Mouse (Mus musculus) embryonic facial prominence, embryonic 12.5 days (tissue): ENCODE measurements around the gene Sdk1. TPM values are rescaled to one million over a fixed set of nuclear protein-coding genes. Genes with fewer than 3 reads are reported as not detected.

Experiments used
- ATAC-seq: fragments of 200-750 bp; cut with Nextera tagmentation; 2 replicates; pipeline ENCODE4 v1.8.0; 2017; ENCODE audit not compliant: insufficient number of reproducible peaks, insufficient read depth, low FRiP score, low TSS enrichment
- H3K27ac ChIP-seq: fragments of 300-500 bp; sonication (generic); 2 replicates; pipeline ENCODE4 v1.5.1; 2016; ENCODE audit warnings: mild to moderate bottlenecking
- H3K27me3 ChIP-seq: fragments of 300-500 bp; sonication (generic); 2 replicates; pipeline ENCODE4 v1.6.1; 2016; ENCODE audit warnings: mild to moderate bottlenecking, moderate library complexity
- H3K36me3 ChIP-seq: fragments of 300-500 bp; sonication (generic); 2 replicates; pipeline ENCODE4 v1.6.1; 2016; ENCODE audit warnings: mild to moderate bottlenecking
- H3K4me1 ChIP-seq: fragments of 300-500 bp; sonication (generic); 2 replicates; pipeline ENCODE4 v1.6.1; 2016
- H3K4me2 ChIP-seq: fragments of 300-500 bp; sonication (generic); replicated peaks from 2 replicates; pipeline ENCODE4 v1.6.1; 2016; ENCODE audit warnings: mild to moderate bottlenecking, moderate library complexity
- H3K4me3 ChIP-seq: fragments of 300-500 bp; sonication (generic); 2 replicates; pipeline ENCODE4 v1.5.1; 2016; ENCODE audit warnings: mild to moderate bottlenecking
- H3K9ac ChIP-seq: fragments of 300-500 bp; sonication (generic); 2 replicates; pipeline ENCODE4 v1.6.1; 2016; ENCODE audit warnings: mild to moderate bottlenecking, moderate library complexity
- H3K9me3 ChIP-seq: fragments of 300-500 bp; sonication (generic); 2 replicates; pipeline ENCODE4 v1.6.1; 2016; ENCODE audit warnings: mild to moderate bottlenecking, moderate library complexity
- WGBS: fragments of 180-500 bp; shearing (Covaris S2); methylation state at CpG from one replicate; pipeline ENCODE4 v1.1.7; 2016; 5-methylcytosine and 5-hydroxymethylcytosine counted together
- polyA plus RNA-seq: library from polyadenylated mRNA; unstranded; fragments of >200 nt; fragmentation: Nextera tagmentation; extraction: Ambion mirVana; gene quantifications from 2 replicates; pipeline ENCODE4 v1.2.1, GENCODE M21; 2016

The Sdk1 gene
- 2.9 and 3.3 TPM in 2 replicates for polyA plus RNA-seq

GRCm38 (mm10) chr5:141240841-141241543 lies at the start of gene Sdk1:
Gene Sdk1 (plus strand): TSS chr5:141241490.
- peak; percentile 89 for ATAC-seq
- Histone ChIP-seq H3K9ac (peak within 1 kb of the TSS; percentile 81), H3K4me2 (peak within 1 kb of the TSS; percentile 95), H3K4me3 (peak within 1 kb of the TSS; percentile 65), H3K27me3 (peaks cover 26% of the 10 kb centered on the region), H3K4me1 (peaks cover 27% of the 10 kb centered on the region), H3K27ac (peak within 1 kb of the TSS; percentile 60), H3K36me3 (no peaks in the 10 kb centered on the region), H3K9me3 (no peaks in the 10 kb centered on the region)
- WGBS = under 1% methylated on average over 71 of the region's 77 CpGs

GRCm38 (mm10) chr5:141197278-141197677 lies 44.0 kb upstream of the Sdk1 start:
- no peaks in the 10 kb centered on the region for H3K36me3 ChIP-seq
- no peak overlapping the region for H3K9ac ChIP-seq
- ATAC-seq = no peak
- WGBS = 45% methylated on average over 4 of the region's 4 CpGs
- H3K4me1 ChIP-seq = peaks cover 21% of the 10 kb centered on the region; the same call in 1 of the 2 replicates
- peak overlapping the region; percentile 13; the same call in 1 of the 2 replicates for H3K4me2 ChIP-seq
- H3K27ac ChIP-seq = no peak overlapping the region
- H3K4me3 ChIP-seq = no peak overlapping the region
- H3K9me3 ChIP-seq = no peaks in the 10 kb centered on the region
- no peaks in the 10 kb centered on the region for H3K27me3 ChIP-seq

- H3K4me3 ChIP-seq = no peak overlapping the region
- peak overlapping the region; percentile 7; the same call in 1 of the 2 replicates for H3K27ac ChIP-seq
- H3K9me3 ChIP-seq = no peaks in the 10 kb centered on the region
- no peaks in the 10 kb centered on the region for H3K36me3 ChIP-seq
- H3K4me1 ChIP-seq = peaks cover 9% of the 10 kb centered on the region; the same call in 1 of the 2 replicates
- H3K9ac ChIP-seq = no peak overlapping the region
- ATAC-seq = no peak
- no peaks in the 10 kb centered on the region for H3K27me3 ChIP-seq
- no peak overlapping the region for H3K4me2 ChIP-seq
- 61% methylated on average over 11 of the region's 11 CpGs for WGBS
These were observed 38.8 kb upstream of the Sdk1 start for GRCm38 (mm10) chr5:141202276-141203065.

GRCm38 (mm10) chr5:141207061-141207460 lies 34.2 kb upstream of the Sdk1 start:
- Histone ChIP-seq H3K9ac (no peak overlapping the region), H3K4me2 (no peak overlapping the region), H3K27me3 (no peaks in the 10 kb centered on the region), H3K36me3 (no peaks in the 10 kb centered on the region), H3K4me1 (peaks cover 5% of the 10 kb centered on the region; the same call in 1 of the 2 replicates), H3K4me3 (no peak overlapping the region), H3K27ac (no peak overlapping the region), H3K9me3 (no peaks in the 10 kb centered on the region)
- WGBS = 59% methylated on average over 5 of the region's 5 CpGs
- ATAC-seq = no peak

GRCm38 (mm10) chr5:141225243-141225642 lies 16.0 kb upstream of the Sdk1 start:
- 82% methylated on average over 3 of the region's 3 CpGs for WGBS
- no peak overlapping the region for H3K9ac ChIP-seq
- no peak overlapping the region for H3K4me3 ChIP-seq
- ATAC-seq = no peak
- no peak overlapping the region for H3K27ac ChIP-seq
- H3K4me1 ChIP-seq = no peaks in the 10 kb centered on the region
- no peak overlapping the region for H3K4me2 ChIP-seq
- no peaks in the 10 kb centered on the region for H3K9me3 ChIP-seq
- no peaks in the 10 kb centered on the region for H3K27me3 ChIP-seq
- no peaks in the 10 kb centered on the region for H3K36me3 ChIP-seq

- H3K9me3 ChIP-seq = no peaks in the 10 kb centered on the region
- 21% methylated on average over 4 of the region's 4 CpGs for WGBS
- no peak overlapping the region for H3K4me3 ChIP-seq
- H3K36me3 ChIP-seq = no peaks in the 10 kb centered on the region
- H3K4me2 ChIP-seq = no peak overlapping the region
- 0 out of 2 replicates have a peak, but pooled peaks cover 8% of the 10 kb centered on the region for H3K27me3 ChIP-seq
- H3K4me1 ChIP-seq = no peaks in the 10 kb centered on the region
- no peak for ATAC-seq
- no peak overlapping the region for H3K27ac ChIP-seq
- H3K9ac ChIP-seq = no peak overlapping the region
These were observed 7.0 kb upstream of the Sdk1 start for GRCm38 (mm10) chr5:141234326-141234725.

GRCm38 (mm10) chr5:141239401-141239800 lies 1.9 kb upstream of the Sdk1 start:
- H3K4me2 ChIP-seq = no peak overlapping the region
- H3K36me3 ChIP-seq = no peaks in the 10 kb centered on the region
- H3K9ac ChIP-seq = no peak overlapping the region
- peaks cover 27% of the 10 kb centered on the region for H3K4me1 ChIP-seq
- peaks cover 24% of the 10 kb centered on the region for H3K27me3 ChIP-seq
- no peak for ATAC-seq
- H3K27ac ChIP-seq = no peak overlapping the region
- no peaks in the 10 kb centered on the region for H3K9me3 ChIP-seq
- 16% methylated on average over 5 of the region's 5 CpGs for WGBS
- no peak overlapping the region for H3K4me3 ChIP-seq

GRCm38 (mm10) chr5:141240441-141240840 lies 849 bp upstream of the Sdk1 start:
- ATAC-seq = no peak
- Histone ChIP-seq H3K4me2 (peak overlapping the region; percentile 95), H3K4me1 (peaks cover 27% of the 10 kb centered on the region), H3K36me3 (no peaks in the 10 kb centered on the region), H3K9me3 (no peaks in the 10 kb centered on the region), H3K4me3 (peak overlapping the region; percentile 65), H3K27me3 (peaks cover 24% of the 10 kb centered on the region), H3K27ac (no peak overlapping the region), H3K9ac (peak overlapping the region; percentile 56; the same call in 1 of the 2 replicates)
- 2% methylated on average over 10 of the region's 10 CpGs for WGBS

- H3K9ac ChIP-seq = peak overlapping the region; percentile 81
- WGBS = under 1% methylated on average over 58 of the region's 82 CpGs
- no peaks in the 10 kb centered on the region for H3K36me3 ChIP-seq
- peaks cover 27% of the 10 kb centered on the region for H3K4me1 ChIP-seq
- peak; percentile 24; the same call in 1 of the 2 replicates for ATAC-seq
- H3K4me2 ChIP-seq = peak overlapping the region; percentile 95
- peak overlapping the region; percentile 65 for H3K4me3 ChIP-seq
- peak overlapping the region; percentile 60 for H3K27ac ChIP-seq
- H3K9me3 ChIP-seq = no peaks in the 10 kb centered on the region
- H3K27me3 ChIP-seq = peaks cover 26% of the 10 kb centered on the region
These were observed 475 bp downstream of the Sdk1 start for GRCm38 (mm10) chr5:141241645-141242284.

GRCm38 (mm10) chr5:141243253-141243965 lies 2.1 kb downstream of the Sdk1 start:
- Histone ChIP-seq H3K36me3 (no peaks in the 10 kb centered on the region), H3K27ac (no peak overlapping the region), H3K4me3 (peak overlapping the region; percentile 65), H3K4me2 (peak overlapping the region; percentile 95), H3K4me1 (peaks cover 27% of the 10 kb centered on the region), H3K27me3 (peaks cover 26% of the 10 kb centered on the region), H3K9ac (peak overlapping the region; percentile 46; the same call in 1 of the 2 replicates), H3K9me3 (no peaks in the 10 kb centered on the region)
- 2% methylated on average over 33 of the region's 33 CpGs for WGBS
- no peak for ATAC-seq

- H3K4me3 ChIP-seq = no peak overlapping the region
- H3K27me3 ChIP-seq = no peaks in the 10 kb centered on the region
- ATAC-seq = no peak
- no peak overlapping the region for H3K9ac ChIP-seq
- H3K4me1 ChIP-seq = no peaks in the 10 kb centered on the region
- H3K27ac ChIP-seq = no peak overlapping the region
- 91% methylated on average over 1 of the region's 1 CpGs for WGBS
- no peaks in the 10 kb centered on the region for H3K9me3 ChIP-seq
- H3K4me2 ChIP-seq = no peak overlapping the region
- no peaks in the 10 kb centered on the region for H3K36me3 ChIP-seq
These were observed 23.0 kb downstream of the Sdk1 start for GRCm38 (mm10) chr5:141264253-141264652.
